In genomic region chr14:76260628-76261293, GRCm38 (mm10) we compare ENCODE assay signal across 13 mouse cellular contexts.
"Had no signal": no experiment of that assay in that cellular context is flagged by ENCODE, and none has a peak within 500 bp of the region (broad histone marks: within the 10 kb centered on the region; RNA-seq: fewer than 3 reads in every experiment).

No protein-coding gene starts in this region.

- DNase-seq: kidney, postnatal 10 days; kidney, postnatal 4 days; liver; lung, adult 2 months; lung, postnatal 10 days; lung, postnatal 4 days; right cerebral cortex, postnatal 14 days; thymus, postnatal 36 days had no signal

- H3K4me1 ChIP-seq: stomach, embryonic 15.5 days had no signal

- H3K4me2 ChIP-seq: limb, embryonic 12.5 days; midbrain, embryonic 11.5 days; stomach, embryonic 15.5 days had no signal

- H3K4me3 ChIP-seq: limb, embryonic 12.5 days; stomach, embryonic 15.5 days had no signal

- H3K9ac ChIP-seq: limb, embryonic 12.5 days; liver, embryonic 14.5 days; stomach, embryonic 15.5 days had no signal

- H3K27me3 ChIP-seq: limb, embryonic 12.5 days; stomach, embryonic 15.5 days had no signal

- ATAC-seq: midbrain, embryonic 16.5 days had no signal

- H3K27ac ChIP-seq: limb, embryonic 12.5 days; liver, embryonic 14.5 days; stomach, embryonic 15.5 days had no signal

- H3K36me3 ChIP-seq: limb, embryonic 12.5 days; stomach, embryonic 15.5 days had no signal

- H3K9me3 ChIP-seq: limb, embryonic 12.5 days; stomach, embryonic 15.5 days had no signal
